In the genomic region with DNA sequence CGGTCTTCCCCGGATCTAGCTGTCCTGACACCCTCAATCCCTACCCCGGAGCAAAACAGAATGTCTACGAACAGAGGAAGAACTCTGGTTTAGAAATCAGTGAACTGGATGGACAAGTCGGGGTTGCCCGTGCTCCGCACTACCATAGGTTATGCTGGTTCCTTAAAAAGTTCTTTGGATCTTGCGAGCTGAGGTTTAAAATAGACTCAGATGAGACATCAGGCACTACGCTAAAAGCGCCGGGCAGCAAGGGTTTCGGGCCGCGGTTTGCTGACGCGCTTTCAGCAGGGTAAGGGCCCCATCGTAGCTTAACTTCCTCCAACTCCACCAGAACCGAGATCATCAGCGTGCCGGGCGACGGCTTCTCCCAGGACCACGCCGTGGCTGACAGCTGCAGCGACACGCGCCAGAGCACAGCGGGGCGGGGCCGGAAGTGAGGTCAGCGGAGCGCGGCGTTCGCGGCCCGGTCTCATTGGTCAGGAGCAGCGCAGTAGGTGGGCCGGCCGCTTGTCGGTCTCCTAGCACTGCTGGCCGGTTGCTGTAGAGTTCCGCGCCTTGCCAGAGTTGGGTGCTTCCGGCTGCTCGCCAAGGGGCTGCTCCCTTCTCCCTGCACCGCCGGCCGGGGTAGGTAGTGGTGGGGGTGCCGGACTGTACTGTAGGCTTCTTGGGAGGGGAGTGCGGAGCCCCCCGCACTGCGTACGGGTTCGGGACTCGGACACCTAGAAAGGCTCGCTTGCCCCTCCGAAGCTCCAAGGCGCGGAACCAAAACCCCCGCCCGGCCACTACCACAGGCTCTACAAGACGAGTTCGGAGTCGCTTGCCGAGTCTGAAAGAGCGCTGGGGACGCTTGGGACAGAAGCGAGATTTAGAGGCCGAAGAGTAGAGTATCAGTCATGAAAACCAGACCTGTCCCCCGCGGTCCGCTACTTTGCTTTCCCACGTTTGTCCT, we compare ENCODE assay signal across 7 mouse cellular contexts. TPM values are rescaled to one million over a fixed set of nuclear protein-coding genes. Genes with fewer than 3 reads are reported as not detected.
DNase-seq lines count a peak whose midpoint lies in the region; ATAC-seq lines count a peak whose summit lies in the region.

Gene Ccdc134, plus strand, starts transcription at position 497 of the 949 bp plus-strand sequence.

- peak within 1 kb of the TSS; percentile 82 for H3K4me3 ChIP-seq in intestine, embryonic 15.5 days (replicated peaks)
- peak within 1 kb of the TSS; percentile 88 for H3K4me3 ChIP-seq in midbrain, embryonic 10.5 days

- peak within 1 kb of the TSS; percentile 73 for H3K9ac ChIP-seq in intestine, embryonic 15.5 days

- DNase-seq in adrenal gland, adult 18-20 months (ENCODE audit: low spot score in 2 of 2): peak; percentile 97 to 98
- DNase-seq in embryo, embryonic 11 days: peak; percentile 97
- peak; percentile 94 to 96 for DNase-seq in gastrocnemius, postnatal 36 days
- DNase-seq in left cerebral cortex, postnatal 25 days (ENCODE audit: low spot score in 2 of 2): peak; percentile 96 to 98
- DNase-seq in midbrain, embryonic 10.5 days (ENCODE audit: low spot score): peak; percentile 98
- peak; percentile 96 for DNase-seq in right cerebral cortex, postnatal 4 days

- under 1% methylated on average over 74 of the region's 74 CpGs for WGBS in intestine, embryonic 15.5 days
- 1% methylated on average over 74 of the region's 74 CpGs for WGBS in midbrain, embryonic 10.5 days

- H3K27me3 ChIP-seq in intestine, embryonic 15.5 days (replicated peaks): peaks cover 11% of the 10 kb centered on the region; the same call in 1 of the 2 replicates
- peaks cover 7% of the 10 kb centered on the region for H3K27me3 ChIP-seq in midbrain, embryonic 10.5 days (ENCODE audit: low read depth, poor library complexity, severe bottlenecking)

- intact Hi-C loops in gastrocnemius, postnatal 36 days (cut with DNase I): loop anchor here (5.0 kb wide), 1 partner anchor 40 kb away; no protein-coding TSS in a partner anchor
- intact Hi-C loops in left cerebral cortex, postnatal 25 days (cut with DNase I): no loop called here

- H3K9me3 ChIP-seq in intestine, embryonic 15.5 days: no peaks in the 10 kb centered on the region
- no peaks in the 10 kb centered on the region for H3K9me3 ChIP-seq in midbrain, embryonic 10.5 days (replicated peaks)

- peak within 1 kb of the TSS; percentile 71 for H3K27ac ChIP-seq in intestine, embryonic 15.5 days
- peak within 1 kb of the TSS; percentile 91 for H3K27ac ChIP-seq in midbrain, embryonic 10.5 days (replicated peaks)

- peaks cover 9% of the 10 kb centered on the region for H3K4me1 ChIP-seq in intestine, embryonic 15.5 days (replicated peaks)
- peaks cover 29% of the 10 kb centered on the region for H3K4me1 ChIP-seq in midbrain, embryonic 10.5 days

- peak within 1 kb of the TSS; percentile 94 for H3K4me2 ChIP-seq in intestine, embryonic 15.5 days (replicated peaks)

- ATAC-seq in intestine, embryonic 15.5 days: peak; percentile 100

- no peaks in the 10 kb centered on the region; the same call in 1 of the 2 replicates for H3K36me3 ChIP-seq in intestine, embryonic 15.5 days
- peaks cover 28% of the 10 kb centered on the region for H3K36me3 ChIP-seq in midbrain, embryonic 10.5 days

RNA-seq across cellular contexts. Expression of gene Ccdc134, which starts in this region (rescaled TPM):
- 1 to 10 TPM; 6.7 to 8.9 TPM for total RNA-seq in adrenal gland, adult 18-20 months (2021)
- total RNA-seq in gastrocnemius, postnatal 36 days (2021): 10 to 100 TPM; 10.2 to 17.0 TPM
- 12.0 and 12.6 TPM in 2 replicates for polyA plus RNA-seq in intestine, embryonic 15.5 days (2015; fragmentation: Nextera tagmentation; extraction: Ambion mirVana)
- 10 to 100 TPM; 13.6 to 13.8 TPM for total RNA-seq in left cerebral cortex, postnatal 25 days (2021)
- polyA plus RNA-seq in midbrain, embryonic 10.5 days (2016; fragmentation: Nextera tagmentation; extraction: Ambion mirVana): 23.0 and 25.6 TPM in 2 replicates

Comparison
In these comparisons a context has a peak if more than half of its experiments do, and no peak if none do; other contexts are left out.
1. Peak in every context shown above with its lines: DNase-seq, ATAC-seq, H3K4me3 ChIP-seq and H3K27ac ChIP-seq.